Mouse (Mus musculus) hindbrain, embryonic 11.5 days (tissue): ENCODE data around the gene Iqcj. TPM values are rescaled to one million over a fixed set of nuclear protein-coding genes. Genes with fewer than 3 reads are reported as not detected.

Experiments used
- ATAC-seq: fragments of 200-750 bp; cut with Nextera tagmentation; 2 replicates; pipeline ENCODE4 v1.8.0; 2017; ENCODE audit warnings: mild to moderate bottlenecking, moderate TSS enrichment, moderate library complexity; ENCODE audit not compliant: low FRiP score
- DNase-seq: peaks from one replicate; pipeline ENCODE4 v3.0.0-alpha.2; 2015; ENCODE audit warnings: low spot score
- H3K27ac ChIP-seq: fragments of 300-500 bp; sonication (generic); 2 replicates; pipeline ENCODE4 v1.5.1; 2014; ENCODE audit warnings: mild to moderate bottlenecking, low read depth, low read length
- H3K27me3 ChIP-seq: fragments of 300-500 bp; sonication (generic); 2 replicates; pipeline ENCODE4 v1.6.1; 2014; ENCODE audit warnings: mild to moderate bottlenecking, low read length, moderate library complexity, mixed read lengths; ENCODE audit not compliant: control insufficient read depth, insufficient read depth
- H3K36me3 ChIP-seq: fragments of 300-500 bp; sonication (generic); 2 replicates; pipeline ENCODE4 v1.6.1; 2014; ENCODE audit warnings: mild to moderate bottlenecking, low read length, moderate library complexity, mixed read lengths; ENCODE audit not compliant: control insufficient read depth, insufficient read depth
- H3K4me1 ChIP-seq: fragments of 300-500 bp; sonication (generic); replicated peaks from 2 replicates; pipeline ENCODE4 v1.6.1; 2014; ENCODE audit warnings: low read length, mixed read lengths; ENCODE audit not compliant: control insufficient read depth, insufficient read depth
- H3K4me2 ChIP-seq: fragments of 300-500 bp; sonication (generic); replicated peaks from 2 replicates; pipeline ENCODE4 v1.6.1; 2014; ENCODE audit warnings: mild to moderate bottlenecking, low read depth, low read length
- H3K4me3 ChIP-seq: fragments of 300-500 bp; sonication (generic); 2 replicates; pipeline ENCODE4 v1.5.1; 2014; ENCODE audit warnings: low read depth, low read length
- H3K9ac ChIP-seq: fragments of 300-500 bp; sonication (generic); 2 replicates; pipeline ENCODE4 v1.6.1; 2014; ENCODE audit warnings: low read depth, low read length
- H3K9me3 ChIP-seq: fragments of 300-500 bp; sonication (generic); 2 replicates; pipeline ENCODE4 v1.6.1; 2016; ENCODE audit warnings: low read length; ENCODE audit not compliant: control insufficient read depth
- WGBS: fragments of 180-500 bp; shearing (Covaris S2); extraction: QIAGEN DNeasy Blood & Tissue Kit; methylation state at CpG from one replicate; pipeline ENCODE4 v1.1.7; 2014; 5-methylcytosine and 5-hydroxymethylcytosine counted together
- polyA plus RNA-seq: library from polyadenylated mRNA; unstranded; fragments of >200 nt; fragmentation: Nextera tagmentation; extraction: Ambion mirVana; gene quantifications from 2 replicates; pipeline ENCODE4 v1.2.1, GENCODE M21; 2014

Gene Iqcj
- polyA plus RNA-seq: not detected in 2 replicates

- ATAC-seq (no peak), DNase-seq (no peak)
- no peaks in the 10 kb centered on the region for H3K4me1 ChIP-seq
- WGBS: 71% methylated on average over 15 of the region's 15 CpGs
- H3K9ac ChIP-seq: no peak within 1 kb of the TSS
- H3K27me3 ChIP-seq: no peaks in the 10 kb centered on the region
- no peaks in the 10 kb centered on the region for H3K36me3 ChIP-seq
- H3K4me2 ChIP-seq: no peak within 1 kb of the TSS
- H3K27ac ChIP-seq: no peak within 1 kb of the TSS
- H3K9me3 ChIP-seq: no peaks in the 10 kb centered on the region
- H3K4me3 ChIP-seq: no peak within 1 kb of the TSS
Measured at GRCm38 (mm10) chr3:67892026-67892705, at the start of gene Iqcj, which contains the start of gene Iqschfp. Gene Iqcj (plus strand): TSS chr3:67892220. Gene Iqschfp (plus strand): TSS chr3:67892232.

GRCm38 (mm10) chr3:67852397-67852796 lies 39.6 kb upstream of the Iqcj start:
- Histone ChIP-seq H3K27ac (no peak overlapping the region), H3K4me1 (no peaks in the 10 kb centered on the region), H3K27me3 (no peaks in the 10 kb centered on the region), H3K36me3 (no peaks in the 10 kb centered on the region), H3K4me3 (no peak overlapping the region), H3K9ac (no peak overlapping the region), H3K9me3 (no peaks in the 10 kb centered on the region), H3K4me2 (no peak overlapping the region)
- WGBS: 86% methylated on average over 5 of the region's 5 CpGs
- ATAC-seq (no peak), DNase-seq (no peak)

GRCm38 (mm10) chr3:67861524-67861923 lies 30.5 kb upstream of the Iqcj start:
- ATAC-seq (no peak), DNase-seq (no peak)
- no peaks in the 10 kb centered on the region for H3K36me3 ChIP-seq
- WGBS: 80% methylated on average over 3 of the region's 3 CpGs
- H3K27ac ChIP-seq: no peak overlapping the region
- no peaks in the 10 kb centered on the region for H3K4me1 ChIP-seq
- H3K9me3 ChIP-seq: no peaks in the 10 kb centered on the region
- H3K27me3 ChIP-seq: no peaks in the 10 kb centered on the region
- no peak overlapping the region for H3K4me2 ChIP-seq
- no peak overlapping the region for H3K9ac ChIP-seq
- H3K4me3 ChIP-seq: no peak overlapping the region

GRCm38 (mm10) chr3:67867420-67868065 lies 24.5 kb upstream of the Iqcj start:
- peak; percentile 11 for DNase-seq
- no peak overlapping the region for H3K4me3 ChIP-seq

GRCm38 (mm10) chr3:67869424-67869823 lies 22.6 kb upstream of the Iqcj start:
- Histone ChIP-seq H3K4me2 (no peak overlapping the region), H3K27me3 (no peaks in the 10 kb centered on the region), H3K4me3 (no peak overlapping the region), H3K36me3 (no peaks in the 10 kb centered on the region), H3K4me1 (no peaks in the 10 kb centered on the region), H3K27ac (no peak overlapping the region), H3K9me3 (no peaks in the 10 kb centered on the region), H3K9ac (no peak overlapping the region)
- ATAC-seq (no peak), DNase-seq (no peak)
- WGBS: 80% methylated on average over 1 of the region's 1 CpGs

More at GRCm38 (mm10) chr3:67867420-67868065, 24.5 kb upstream of the Iqcj start:
- no peaks in the 10 kb centered on the region for H3K4me1 ChIP-seq
- H3K9ac ChIP-seq: no peak overlapping the region
- WGBS: 62% methylated on average over 13 of the region's 13 CpGs
- no peaks in the 10 kb centered on the region for H3K36me3 ChIP-seq
- no peak for ATAC-seq
- no peak overlapping the region for H3K4me2 ChIP-seq
- H3K27me3 ChIP-seq: no peaks in the 10 kb centered on the region
- H3K9me3 ChIP-seq: no peaks in the 10 kb centered on the region
- H3K27ac ChIP-seq: no peak overlapping the region

- no peaks in the 10 kb centered on the region for H3K27me3 ChIP-seq
- 79% methylated on average over 4 of the region's 4 CpGs for WGBS
Measured at GRCm38 (mm10) chr3:67877253-67877652, 14.8 kb upstream of the Iqcj start.

GRCm38 (mm10) chr3:67884335-67884734 lies 7.7 kb upstream of the Iqcj start:
- H3K27ac ChIP-seq: no peak overlapping the region
- no peaks in the 10 kb centered on the region for H3K9me3 ChIP-seq
- no peak overlapping the region for H3K4me3 ChIP-seq
- peak; percentile 69; the same call in 1 of the 2 replicates for ATAC-seq
- no peaks in the 10 kb centered on the region for H3K36me3 ChIP-seq
- no peaks in the 10 kb centered on the region for H3K4me1 ChIP-seq
- H3K9ac ChIP-seq: no peak overlapping the region
- WGBS: 64% methylated on average over 3 of the region's 3 CpGs
- no peak overlapping the region for H3K4me2 ChIP-seq
- DNase-seq: no peak
- no peaks in the 10 kb centered on the region for H3K27me3 ChIP-seq

More at GRCm38 (mm10) chr3:67877253-67877652, 14.8 kb upstream of the Iqcj start:
- Histone ChIP-seq H3K36me3 (no peaks in the 10 kb centered on the region), H3K9me3 (no peaks in the 10 kb centered on the region), H3K4me1 (no peaks in the 10 kb centered on the region), H3K27ac (no peak overlapping the region), H3K9ac (no peak overlapping the region), H3K4me3 (no peak overlapping the region), H3K4me2 (no peak overlapping the region)
- no peak for DNase-seq
- ATAC-seq: no peak

GRCm38 (mm10) chr3:67886176-67886575 lies 5.8 kb upstream of the Iqcj start:
- WGBS: 87% methylated on average over 1 of the region's 1 CpGs
- H3K27ac ChIP-seq: 0 out of 2 replicates have a peak overlapping the region, but pooled peaks have one; percentile 8
- no peak for DNase-seq
- no peak for ATAC-seq
- no peak overlapping the region for H3K4me2 ChIP-seq
- H3K4me3 ChIP-seq: no peak overlapping the region
- H3K9me3 ChIP-seq: no peaks in the 10 kb centered on the region
- no peak overlapping the region for H3K9ac ChIP-seq
- H3K4me1 ChIP-seq: no peaks in the 10 kb centered on the region
- no peaks in the 10 kb centered on the region for H3K27me3 ChIP-seq
- no peaks in the 10 kb centered on the region for H3K36me3 ChIP-seq

- Histone ChIP-seq H3K4me2 (no peak overlapping the region), H3K9me3 (no peaks in the 10 kb centered on the region), H3K27me3 (no peaks in the 10 kb centered on the region), H3K27ac (no peak overlapping the region), H3K4me1 (no peaks in the 10 kb centered on the region), H3K9ac (no peak overlapping the region), H3K4me3 (no peak overlapping the region), H3K36me3 (no peaks in the 10 kb centered on the region)
- ATAC-seq (no peak), DNase-seq (no peak)
Measured at GRCm38 (mm10) chr3:67887251-67887650, 4.8 kb upstream of the Iqcj start.
